Mouse (Mus musculus) neural tube, embryonic 12.5 days (tissue): Measurements from ENCODE around the gene Stab1. TPM values are rescaled to one million over a fixed set of nuclear protein-coding genes. Genes with fewer than 3 reads are reported as not detected.

Experiments
- ATAC-seq: fragments of 200-750 bp; cut with Nextera tagmentation; 2 replicates; pipeline ENCODE4 v1.8.0; 2017; ENCODE audit warnings: low read depth, mild to moderate bottlenecking, moderate TSS enrichment, moderate library complexity; ENCODE audit not compliant: low FRiP score
- H3K27ac ChIP-seq: fragments of 300-500 bp; sonication (generic); 2 replicates; pipeline ENCODE4 v1.5.1; 2016
- H3K27me3 ChIP-seq: fragments of 300-500 bp; sonication (generic); replicated peaks from 2 replicates; pipeline ENCODE4 v1.6.1; 2016; ENCODE audit warnings: mild to moderate bottlenecking
- H3K36me3 ChIP-seq: fragments of 300-500 bp; sonication (generic); 2 replicates; pipeline ENCODE4 v1.6.1; 2016; ENCODE audit warnings: mild to moderate bottlenecking
- H3K4me1 ChIP-seq: fragments of 300-500 bp; sonication (generic); 2 replicates; pipeline ENCODE4 v1.6.1; 2016
- H3K4me2 ChIP-seq: fragments of 300-500 bp; sonication (generic); replicated peaks from 2 replicates; pipeline ENCODE4 v1.6.1; 2016; ENCODE audit warnings: mild to moderate bottlenecking
- H3K4me3 ChIP-seq: fragments of 300-500 bp; sonication (generic); 2 replicates; pipeline ENCODE4 v1.5.1; 2016
- H3K9ac ChIP-seq: fragments of 300-500 bp; sonication (generic); 2 replicates; pipeline ENCODE4 v1.6.1; 2016; ENCODE audit warnings: mild to moderate bottlenecking
- H3K9me3 ChIP-seq: fragments of 300-500 bp; sonication (generic); 2 replicates; pipeline ENCODE4 v1.6.1; 2016; ENCODE audit warnings: mild to moderate bottlenecking
- WGBS: fragments of 180-500 bp; shearing (Covaris S2); methylation state at CpG from one replicate; pipeline ENCODE4 v1.1.7; 2016; 5-methylcytosine and 5-hydroxymethylcytosine counted together
- polyA plus RNA-seq: library from polyadenylated mRNA; unstranded; fragments of >200 nt; fragmentation: Nextera tagmentation; extraction: Ambion mirVana; gene quantifications from 2 replicates; pipeline ENCODE4 v1.2.1, GENCODE M21; 2016

Stab1 gene
- polyA plus RNA-seq, 1 experiment from 2014 or later: 26.0 TPM

GRCm38 (mm10) chr14:31205562-31206467, 37.4 kb upstream of the Stab1 start:
- no peaks in the 10 kb centered on the region for H3K27me3 ChIP-seq
- WGBS: 1% methylated on average over 39 of the region's 39 CpGs
- peak overlapping the region; percentile 59; the same call in 1 of the 2 replicates for H3K27ac ChIP-seq
- ATAC-seq: peak; percentile 68
- no peaks in the 10 kb centered on the region for H3K9me3 ChIP-seq
- H3K4me2 ChIP-seq: peak overlapping the region; percentile 71
- peaks cover 35% of the 10 kb centered on the region for H3K36me3 ChIP-seq
- peaks cover 15% of the 10 kb centered on the region for H3K4me1 ChIP-seq
- peak overlapping the region; percentile 79 for H3K4me3 ChIP-seq
- H3K9ac ChIP-seq: peak overlapping the region; percentile 87

DNA sequence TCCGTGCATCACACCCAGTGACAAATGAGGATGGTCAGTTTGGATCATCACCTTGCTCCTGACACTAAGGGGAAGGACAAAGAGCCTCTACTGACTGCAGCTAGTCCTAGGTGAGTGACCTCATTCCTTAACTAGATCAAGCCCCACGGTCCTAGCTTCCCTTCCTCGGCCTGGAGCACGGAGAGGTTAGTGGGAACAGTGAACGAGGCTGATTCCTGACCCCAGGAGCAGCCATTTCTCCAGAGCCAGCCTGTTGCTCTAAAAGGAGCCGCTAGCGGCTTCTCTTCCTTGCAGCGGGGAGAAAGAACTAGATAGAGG, 36.8 kb upstream of the Stab1 start:
- no peaks in the 10 kb centered on the region for H3K27me3 ChIP-seq
- no peak for ATAC-seq
- H3K4me3 ChIP-seq: peak overlapping the region; percentile 79
- no peaks in the 10 kb centered on the region for H3K9me3 ChIP-seq
- peak overlapping the region; percentile 2; the same call in 1 of the 2 replicates for H3K27ac ChIP-seq
- peaks cover 41% of the 10 kb centered on the region for H3K36me3 ChIP-seq
- peak overlapping the region; percentile 87 for H3K9ac ChIP-seq
- peak overlapping the region; percentile 71 for H3K4me2 ChIP-seq
- WGBS: 33% methylated on average over 8 of the region's 8 CpGs
- peaks cover 15% of the 10 kb centered on the region for H3K4me1 ChIP-seq

GRCm38 (mm10) chr14:31204844-31205243, 36.4 kb upstream of the Stab1 start:
- peak overlapping the region; percentile 71 for H3K4me2 ChIP-seq
- no peak overlapping the region for H3K27ac ChIP-seq
- H3K4me1 ChIP-seq: peaks cover 15% of the 10 kb centered on the region
- no peak for ATAC-seq
- H3K27me3 ChIP-seq: no peaks in the 10 kb centered on the region
- peaks cover 44% of the 10 kb centered on the region for H3K36me3 ChIP-seq
- 83% methylated on average over 4 of the region's 4 CpGs for WGBS
- peak overlapping the region; percentile 87 for H3K9ac ChIP-seq
- H3K4me3 ChIP-seq: peak overlapping the region; percentile 79
- no peaks in the 10 kb centered on the region for H3K9me3 ChIP-seq

- Histone ChIP-seq H3K27ac (no peak overlapping the region), H3K4me1 (peaks cover 10% of the 10 kb centered on the region), H3K36me3 (peaks cover 82% of the 10 kb centered on the region), H3K9me3 (no peaks in the 10 kb centered on the region), H3K27me3 (no peaks in the 10 kb centered on the region), H3K4me3 (no peak overlapping the region), H3K9ac (no peak overlapping the region), H3K4me2 (no peak overlapping the region)
- ATAC-seq: no peak
- 92% methylated on average over 3 of the region's 3 CpGs for WGBS
Measured at GRCm38 (mm10) chr14:31200038-31200437, 31.6 kb upstream of the Stab1 start.

GRCm38 (mm10) chr14:31199599-31199998, 31.2 kb upstream of the Stab1 start:
- WGBS: 96% methylated on average over 7 of the region's 7 CpGs
- Histone ChIP-seq H3K27me3 (no peaks in the 10 kb centered on the region), H3K27ac (no peak overlapping the region), H3K4me2 (no peak overlapping the region), H3K4me1 (peaks cover 5% of the 10 kb centered on the region), H3K9ac (no peak overlapping the region), H3K36me3 (peaks cover 86% of the 10 kb centered on the region), H3K4me3 (no peak overlapping the region), H3K9me3 (no peaks in the 10 kb centered on the region)
- no peak for ATAC-seq

DNA sequence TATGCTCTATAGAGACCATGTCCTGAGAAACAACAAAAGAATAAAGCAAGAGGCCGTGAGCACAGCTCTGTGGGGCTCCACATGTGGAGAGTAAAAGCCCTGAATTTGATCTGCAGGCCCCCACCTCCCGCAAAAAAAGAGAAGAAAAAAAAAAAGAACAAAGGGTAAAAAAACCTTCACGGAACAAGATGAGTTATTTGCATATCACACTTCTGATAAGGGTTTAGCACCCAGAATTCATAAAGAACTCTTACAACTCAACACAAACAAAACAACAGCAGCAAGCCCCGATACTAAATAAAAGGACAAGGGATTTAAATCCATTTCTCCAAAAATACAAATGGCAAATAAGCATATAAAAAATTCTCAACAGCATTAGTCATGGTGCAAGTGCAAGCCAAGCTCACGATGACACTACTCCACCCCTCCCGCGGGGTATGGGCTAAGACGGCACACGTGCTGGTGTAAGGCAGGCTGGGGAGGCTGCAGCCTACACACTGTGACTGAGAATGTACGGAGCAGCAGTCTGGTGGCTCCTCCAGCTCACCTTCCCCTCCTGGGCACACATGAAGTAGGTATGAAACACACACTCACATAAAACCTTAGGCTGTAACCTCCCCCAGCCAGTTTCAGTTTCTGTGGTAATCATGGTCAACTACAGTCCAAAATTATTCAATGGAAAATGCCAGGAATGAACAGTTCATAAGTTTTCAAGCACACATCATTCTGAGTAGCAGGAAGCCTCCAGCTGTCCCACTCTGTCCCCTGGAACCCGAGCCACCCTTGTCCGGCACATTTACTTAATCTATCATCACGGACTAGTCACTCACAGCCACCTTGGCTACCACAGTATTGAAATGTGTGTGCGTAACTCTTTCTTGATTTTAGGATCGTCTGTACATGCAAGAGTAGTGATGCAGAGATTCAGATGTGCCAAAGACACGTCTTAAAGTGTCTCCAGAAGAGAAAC, 29.4 kb upstream of the Stab1 start:
- Histone ChIP-seq H3K27ac (no peak overlapping the region), H3K9me3 (no peaks in the 10 kb centered on the region), H3K4me2 (no peak overlapping the region), H3K4me3 (no peak overlapping the region), H3K36me3 (peaks cover 83% of the 10 kb centered on the region), H3K4me1 (no peaks in the 10 kb centered on the region), H3K27me3 (no peaks in the 10 kb centered on the region), H3K9ac (no peak overlapping the region)
- no peak for ATAC-seq
- WGBS: 77% methylated on average over 16 of the region's 16 CpGs

GRCm38 (mm10) chr14:31195968-31196367, 27.5 kb upstream of the Stab1 start:
- H3K9ac ChIP-seq: no peak overlapping the region
- no peak overlapping the region for H3K4me3 ChIP-seq
- H3K4me2 ChIP-seq: no peak overlapping the region
- H3K27ac ChIP-seq: no peak overlapping the region
- H3K4me1 ChIP-seq: no peaks in the 10 kb centered on the region
- H3K9me3 ChIP-seq: no peaks in the 10 kb centered on the region
- ATAC-seq: no peak
- peaks cover 83% of the 10 kb centered on the region for H3K36me3 ChIP-seq
- H3K27me3 ChIP-seq: no peaks in the 10 kb centered on the region

DNA sequence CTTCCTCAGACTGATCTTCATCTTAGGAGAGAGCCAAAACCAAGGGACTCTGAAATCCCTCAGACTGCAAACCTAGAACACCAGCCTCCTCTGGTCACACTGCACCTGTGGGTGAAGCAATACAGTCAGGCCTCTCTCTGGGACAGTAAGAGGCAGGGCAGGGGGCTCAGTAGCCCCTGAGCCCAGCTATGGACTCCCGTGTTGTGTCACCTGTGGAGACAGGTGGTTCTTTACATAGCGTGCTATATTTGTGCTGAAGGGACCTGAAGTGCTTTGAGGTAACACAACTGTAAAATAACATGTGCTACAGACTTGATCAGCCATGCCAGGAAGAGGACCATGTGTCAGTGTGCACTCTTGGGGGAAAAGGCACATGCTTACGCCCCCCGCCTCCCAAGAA, 27.1 kb upstream of the Stab1 start:
- no peak overlapping the region for H3K27ac ChIP-seq
- no peak overlapping the region for H3K4me3 ChIP-seq
- WGBS: 94% methylated on average over 4 of the region's 4 CpGs
- no peaks in the 10 kb centered on the region for H3K27me3 ChIP-seq
- H3K4me2 ChIP-seq: no peak overlapping the region
- H3K9ac ChIP-seq: no peak overlapping the region
- no peaks in the 10 kb centered on the region for H3K9me3 ChIP-seq
- H3K36me3 ChIP-seq: peaks cover 83% of the 10 kb centered on the region
- no peaks in the 10 kb centered on the region for H3K4me1 ChIP-seq
- no peak for ATAC-seq

DNA sequence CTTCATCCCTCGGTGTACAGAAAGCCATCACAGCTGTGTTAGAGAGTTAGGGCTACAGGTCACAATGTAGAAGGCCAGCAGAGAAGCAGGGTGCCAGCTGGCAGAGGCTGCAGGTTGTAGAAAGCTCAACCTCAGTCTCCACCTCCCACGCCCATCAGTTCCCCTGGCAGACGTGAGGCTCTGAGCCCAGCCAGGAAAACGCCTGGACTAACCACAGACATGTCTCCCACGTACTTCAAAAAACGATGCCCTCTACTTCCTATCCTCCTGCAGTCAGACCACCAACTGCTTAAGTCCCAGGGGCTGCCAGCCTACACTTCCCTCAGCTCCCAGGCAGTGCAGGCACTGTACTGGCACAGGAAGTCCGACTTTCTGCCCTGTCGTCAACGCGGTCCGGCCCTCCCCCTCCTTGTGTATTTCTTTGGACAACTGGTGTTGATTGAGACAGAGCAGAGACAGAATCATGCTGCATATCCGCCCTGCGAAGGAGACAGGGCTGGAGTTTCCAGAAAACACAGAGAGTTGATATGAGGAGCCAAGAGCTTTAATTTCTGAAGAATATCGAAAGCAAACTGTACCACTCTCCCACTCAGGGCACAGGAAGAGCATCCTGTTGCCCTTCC, 26.6 kb upstream of the Stab1 start:
- Histone ChIP-seq H3K36me3 (peaks cover 83% of the 10 kb centered on the region), H3K4me3 (no peak overlapping the region), H3K9ac (no peak overlapping the region), H3K9me3 (no peaks in the 10 kb centered on the region), H3K4me2 (no peak overlapping the region), H3K27ac (no peak overlapping the region), H3K27me3 (no peaks in the 10 kb centered on the region), H3K4me1 (no peaks in the 10 kb centered on the region)
- 91% methylated on average over 14 of the region's 14 CpGs for WGBS
- no peak for ATAC-seq

DNA sequence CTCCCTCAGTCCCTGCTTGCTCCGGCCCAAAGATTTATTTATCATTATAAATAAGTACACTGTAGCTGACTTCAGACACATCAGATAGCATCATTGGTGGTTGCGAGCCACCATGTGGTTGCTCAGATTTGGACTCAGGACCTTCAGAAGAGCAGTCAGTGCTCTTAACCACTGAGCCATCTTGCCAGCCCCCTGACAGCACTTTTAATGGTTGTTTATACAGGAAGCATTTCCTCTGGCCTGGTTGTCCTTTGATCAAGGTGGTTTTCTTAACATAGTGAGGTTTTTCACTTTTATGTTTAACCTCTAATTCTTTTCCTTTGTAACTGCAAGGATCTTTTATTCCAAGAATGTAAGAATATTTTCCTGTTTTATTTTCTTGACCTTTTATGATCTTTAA, 26.0 kb upstream of the Stab1 start:
- no peaks in the 10 kb centered on the region for H3K27me3 ChIP-seq
- H3K4me3 ChIP-seq: no peak overlapping the region
- H3K4me2 ChIP-seq: no peak overlapping the region
- H3K9ac ChIP-seq: no peak overlapping the region
- H3K4me1 ChIP-seq: no peaks in the 10 kb centered on the region
- WGBS: 90% methylated on average over 2 of the region's 2 CpGs
- peaks cover 84% of the 10 kb centered on the region for H3K36me3 ChIP-seq
- ATAC-seq: no peak
- H3K27ac ChIP-seq: no peak overlapping the region
- no peaks in the 10 kb centered on the region for H3K9me3 ChIP-seq

GRCm38 (mm10) chr14:31193791-31194190, 25.4 kb upstream of the Stab1 start:
- peaks cover 4% of the 10 kb centered on the region; the same call in 1 of the 2 replicates for H3K4me1 ChIP-seq
- no peaks in the 10 kb centered on the region for H3K9me3 ChIP-seq
- no peaks in the 10 kb centered on the region for H3K27me3 ChIP-seq
- no peak overlapping the region for H3K4me3 ChIP-seq
- no peak overlapping the region for H3K27ac ChIP-seq
- H3K9ac ChIP-seq: no peak overlapping the region
- 90% methylated on average over 7 of the region's 7 CpGs for WGBS
- ATAC-seq: no peak
- no peak overlapping the region for H3K4me2 ChIP-seq
- H3K36me3 ChIP-seq: peaks cover 84% of the 10 kb centered on the region

DNA sequence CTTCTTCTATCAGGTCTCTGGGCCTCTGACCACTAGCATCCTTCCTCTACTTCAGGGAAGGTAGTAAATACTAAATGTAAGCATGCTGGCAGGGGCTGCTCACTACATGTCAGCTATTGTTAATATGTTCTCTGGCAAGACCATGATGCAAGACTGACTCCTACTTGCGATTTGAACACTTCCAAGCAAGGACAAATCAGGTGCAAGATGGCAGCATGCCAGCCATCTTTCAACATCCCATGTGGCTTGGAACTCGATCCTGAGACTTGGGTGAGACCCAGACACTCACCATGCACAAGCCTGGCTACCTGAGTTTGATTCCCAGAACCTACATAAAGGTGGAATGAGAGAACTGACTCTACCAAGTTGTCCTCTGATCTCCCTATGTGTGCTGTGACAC, 23.5 kb upstream of the Stab1 start:
- no peak overlapping the region for H3K9ac ChIP-seq
- peaks cover 92% of the 10 kb centered on the region for H3K36me3 ChIP-seq
- no peak overlapping the region for H3K4me2 ChIP-seq
- H3K4me3 ChIP-seq: no peak overlapping the region
- no peaks in the 10 kb centered on the region for H3K27me3 ChIP-seq
- no peak for ATAC-seq
- H3K4me1 ChIP-seq: peaks cover 4% of the 10 kb centered on the region; the same call in 1 of the 2 replicates
- 84% methylated on average over 2 of the region's 2 CpGs for WGBS
- H3K9me3 ChIP-seq: no peaks in the 10 kb centered on the region
- H3K27ac ChIP-seq: no peak overlapping the region
